Mouse (Mus musculus): ENCODE data around the gene Tango6. TPM values are rescaled to one million over a fixed set of nuclear protein-coding genes. Genes with fewer than 3 reads are reported as not detected.
A peak's percentile ranks its signal among the peaks of the same experiment; 100 is the strongest.

The Tango6 gene
- total and polyA plus RNA-seq, 2 experiments from 2014 or later, result 3.0 to 6.1 TPM

GRCm38 (mm10) chr8:106805859-106806258 is 123.0 kb downstream of the Tango6 start:
- WGBS, result 95% methylated on average over 3 of the region's 3 CpGs
- H3K9ac ChIP-seq (replicated peaks; ENCODE audit: low read length, poor library complexity, severe bottlenecking), result no peak overlapping the region
- no peaks in the 10 kb centered on the region for H3K4me1 ChIP-seq (ENCODE audit: insufficient read depth, low read length)
- no peaks in the 10 kb centered on the region for H3K27me3 ChIP-seq (ENCODE audit: insufficient read depth, low read length)
- ATAC-seq (ENCODE audit: low FRiP score), result no peak
- no peak for DNase-seq (ENCODE audit: low spot score)
- H3K9me3 ChIP-seq (ENCODE audit: low read length), result no peaks in the 10 kb centered on the region
- peak; percentile 31; the same call in 1 of the 2 replicates for TF ChIP-seq CTCF (IDR thresholded peaks at IDR 0.05)
- H3K4me3 ChIP-seq (ENCODE audit: low read depth, low read length), result no peak overlapping the region
- no peak overlapping the region for H3K27ac ChIP-seq (ENCODE audit: low read depth, low read length)
- no peaks in the 10 kb centered on the region for H3K36me3 ChIP-seq (ENCODE audit: insufficient read depth, low read length)
- H3K4me2 ChIP-seq (ENCODE audit: low read depth, low read length, poor library complexity, severe bottlenecking), result no peak overlapping the region

DNA sequence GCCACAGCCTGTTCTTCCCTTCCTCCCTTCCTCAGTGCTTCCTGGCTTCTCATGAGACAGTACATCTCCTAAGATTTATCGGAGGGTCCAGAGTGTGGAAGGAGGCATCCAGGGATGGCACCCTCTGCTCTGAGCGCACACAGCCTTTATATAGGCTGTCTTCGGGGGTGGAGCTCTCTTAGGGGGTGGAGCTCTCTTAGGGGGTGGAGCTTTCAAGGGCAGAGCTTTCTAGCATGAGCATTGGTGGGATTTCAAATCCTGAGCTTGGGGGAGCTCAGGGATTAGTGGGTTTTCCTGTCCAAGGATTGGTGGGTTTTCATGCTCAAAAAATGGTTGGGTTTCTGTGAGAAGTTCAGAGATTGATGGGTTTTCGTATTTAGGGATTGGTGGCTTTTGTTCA is 124.6 kb downstream of the Tango6 start:
- H3K27me3 ChIP-seq (ENCODE audit: insufficient read depth, low read length), result no peaks in the 10 kb centered on the region
- DNase-seq (ENCODE audit: low spot score) (no peak), ATAC-seq (ENCODE audit: low FRiP score) (no peak)
- WGBS, result 90% methylated on average over 4 of the region's 4 CpGs
- H3K9me3 ChIP-seq (ENCODE audit: low read length), result no peaks in the 10 kb centered on the region
- no peak overlapping the region for H3K4me3 ChIP-seq (ENCODE audit: low read depth, low read length)
- no peaks in the 10 kb centered on the region for H3K4me1 ChIP-seq (ENCODE audit: insufficient read depth, low read length)
- no peaks in the 10 kb centered on the region for H3K36me3 ChIP-seq (ENCODE audit: insufficient read depth, low read length)
- no peak overlapping the region for H3K4me2 ChIP-seq (ENCODE audit: low read depth, low read length, poor library complexity, severe bottlenecking)
- H3K9ac ChIP-seq (replicated peaks; ENCODE audit: low read length, poor library complexity, severe bottlenecking), result no peak overlapping the region
- no peak overlapping the region for H3K27ac ChIP-seq (ENCODE audit: low read depth, low read length)
- TF ChIP-seq CTCF (IDR thresholded peaks at IDR 0.05), result no peak

DNA sequence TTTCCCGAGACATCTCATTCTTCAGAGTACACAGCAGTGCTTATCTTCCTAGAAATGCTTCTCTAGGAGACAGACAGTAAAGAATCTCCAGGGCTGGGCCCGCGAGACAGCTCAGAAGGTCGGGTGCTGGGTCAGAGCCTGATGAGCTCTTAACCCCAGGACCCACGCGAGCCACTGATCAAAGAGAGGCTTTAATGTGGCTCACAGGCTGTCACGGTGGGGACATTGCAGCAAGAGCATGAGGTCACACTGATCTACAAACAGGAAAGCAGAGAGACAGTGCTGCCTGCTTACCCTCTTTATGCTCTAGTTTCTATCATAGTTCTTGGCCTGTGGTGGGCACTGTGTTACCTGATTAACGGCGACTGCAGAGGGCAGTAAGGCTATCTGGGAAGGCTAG is 126.9 kb downstream of the Tango6 start:
- Histone ChIP-seq H3K4me3 (ENCODE audit: low read depth, low read length) (no peak overlapping the region), H3K36me3 (ENCODE audit: insufficient read depth, low read length) (no peaks in the 10 kb centered on the region), H3K4me1 (ENCODE audit: insufficient read depth, low read length) (no peaks in the 10 kb centered on the region), H3K9ac (replicated peaks; ENCODE audit: low read length, poor library complexity, severe bottlenecking) (no peak overlapping the region), H3K9me3 (ENCODE audit: low read length) (no peaks in the 10 kb centered on the region), H3K27me3 (ENCODE audit: insufficient read depth, low read length) (no peaks in the 10 kb centered on the region), H3K27ac (ENCODE audit: low read depth, low read length) (no peak overlapping the region), H3K4me2 (ENCODE audit: low read depth, low read length, poor library complexity, severe bottlenecking) (no peak overlapping the region)
- no peak for ATAC-seq (ENCODE audit: low FRiP score)
- no peak for DNase-seq (ENCODE audit: low spot score)
- WGBS, result 28% methylated on average over 9 of the region's 9 CpGs
- TF ChIP-seq CTCF (IDR thresholded peaks at IDR 0.05), result no peak

DNA sequence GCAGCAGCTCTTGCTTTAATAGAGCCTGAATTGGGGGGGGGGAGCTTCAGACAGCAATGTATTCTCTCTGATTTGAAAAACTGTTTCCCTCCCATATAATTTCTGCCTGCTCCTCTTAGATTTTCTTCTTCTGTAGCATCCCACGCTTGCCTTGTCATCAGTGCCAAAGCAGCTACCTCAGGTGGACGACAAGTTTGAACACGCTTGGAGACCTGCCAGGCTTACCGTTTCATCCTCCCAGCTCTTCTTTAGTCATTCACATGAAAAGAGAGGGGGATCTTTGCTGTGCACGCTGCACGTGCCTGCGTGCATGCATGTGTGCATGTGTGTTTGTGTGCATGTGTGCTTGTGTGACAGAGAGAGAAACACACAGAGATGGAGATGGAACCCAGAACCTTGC is 127.5 kb downstream of the Tango6 start:
- Histone ChIP-seq H3K36me3 (ENCODE audit: insufficient read depth, low read length) (no peaks in the 10 kb centered on the region), H3K4me3 (ENCODE audit: low read depth, low read length) (no peak overlapping the region), H3K4me2 (ENCODE audit: low read depth, low read length, poor library complexity, severe bottlenecking) (no peak overlapping the region), H3K27ac (ENCODE audit: low read depth, low read length) (no peak overlapping the region), H3K27me3 (ENCODE audit: insufficient read depth, low read length) (no peaks in the 10 kb centered on the region), H3K9me3 (ENCODE audit: low read length) (no peaks in the 10 kb centered on the region), H3K4me1 (ENCODE audit: insufficient read depth, low read length) (no peaks in the 10 kb centered on the region), H3K9ac (replicated peaks; ENCODE audit: low read length, poor library complexity, severe bottlenecking) (no peak overlapping the region)
- WGBS, result 86% methylated on average over 7 of the region's 7 CpGs
- DNase-seq (ENCODE audit: low spot score) (no peak), ATAC-seq (ENCODE audit: low FRiP score) (no peak)
- TF ChIP-seq CTCF (IDR thresholded peaks at IDR 0.05), result no peak

DNA sequence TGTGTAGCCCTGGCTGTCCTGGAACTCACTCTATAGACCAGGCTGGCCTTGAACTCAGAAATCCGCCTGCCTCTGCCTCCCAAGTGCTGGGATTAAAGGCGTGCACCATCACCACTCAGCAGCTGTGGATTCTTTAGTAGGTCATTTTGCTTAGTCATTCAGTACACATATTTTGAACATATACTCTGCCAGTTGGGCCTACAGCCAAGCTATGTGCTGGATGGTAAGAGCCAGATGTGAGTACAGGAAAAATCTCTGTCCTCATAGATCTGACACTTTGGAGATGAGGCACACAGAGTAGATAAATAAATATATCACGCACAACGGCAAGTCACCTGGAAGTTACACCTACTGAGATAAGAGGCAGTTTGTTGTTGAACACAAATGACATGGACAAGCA is 129.7 kb downstream of the Tango6 start:
- no peak overlapping the region for H3K4me3 ChIP-seq (ENCODE audit: low read depth, low read length)
- no peaks in the 10 kb centered on the region for H3K36me3 ChIP-seq (ENCODE audit: insufficient read depth, low read length)
- no peak overlapping the region for H3K9ac ChIP-seq (replicated peaks; ENCODE audit: low read length, poor library complexity, severe bottlenecking)
- DNase-seq (ENCODE audit: low spot score), result no peak
- H3K4me2 ChIP-seq (ENCODE audit: low read depth, low read length, poor library complexity, severe bottlenecking), result no peak overlapping the region
- H3K27ac ChIP-seq (ENCODE audit: low read depth, low read length), result no peak overlapping the region
- no peaks in the 10 kb centered on the region for H3K4me1 ChIP-seq (ENCODE audit: insufficient read depth, low read length)
- no peaks in the 10 kb centered on the region for H3K9me3 ChIP-seq (ENCODE audit: low read length)
- no peaks in the 10 kb centered on the region for H3K27me3 ChIP-seq (ENCODE audit: insufficient read depth, low read length)
- no peak for ATAC-seq (ENCODE audit: low FRiP score)
- TF ChIP-seq CTCF (IDR thresholded peaks at IDR 0.05), result no peak
- WGBS, result 87% methylated on average over 4 of the region's 4 CpGs

GRCm38 (mm10) chr8:106816431-106817170 is 133.7 kb downstream of the Tango6 start:
- peak; percentile 46 for DNase-seq (ENCODE audit: low spot score)
- Histone ChIP-seq H3K4me3 (ENCODE audit: low read depth, low read length) (no peak overlapping the region), H3K36me3 (ENCODE audit: insufficient read depth, low read length) (no peaks in the 10 kb centered on the region), H3K27ac (ENCODE audit: low read depth, low read length) (no peak overlapping the region), H3K27me3 (ENCODE audit: insufficient read depth, low read length) (no peaks in the 10 kb centered on the region), H3K4me1 (ENCODE audit: insufficient read depth, low read length) (no peaks in the 10 kb centered on the region), H3K4me2 (ENCODE audit: low read depth, low read length, poor library complexity, severe bottlenecking) (no peak overlapping the region), H3K9ac (replicated peaks; ENCODE audit: low read length, poor library complexity, severe bottlenecking) (no peak overlapping the region), H3K9me3 (ENCODE audit: low read length) (no peaks in the 10 kb centered on the region)
- 71% methylated on average over 9 of the region's 9 CpGs for WGBS
- ATAC-seq (ENCODE audit: low FRiP score), result no peak
- no peak for TF ChIP-seq CTCF (IDR thresholded peaks at IDR 0.05)
